Mouse (Mus musculus) embryonic fibroblast, embryonic 13.5 days (primary cell): ENCODE data around the gene Fbxo47. TPM values are rescaled to one million over a fixed set of nuclear protein-coding genes. Genes with fewer than 3 reads are reported as not detected.

Source experiments
- H3K27ac ChIP-seq: 2 replicates; pipeline ENCODE4 v1.5.1; 2012; ENCODE audit warnings: low read length, control low read depth, inconsistent platforms; ENCODE audit not compliant: insufficient read depth
- H3K4me1 ChIP-seq: 2 replicates; pipeline ENCODE4 v1.6.1; 2011; ENCODE audit warnings: low read length; ENCODE audit not compliant: control insufficient read depth, insufficient read depth
- H3K4me3 ChIP-seq: 2 replicates; pipeline ENCODE4 v1.5.1; 2011; ENCODE audit warnings: mild to moderate bottlenecking, control low read depth, low read length; ENCODE audit not compliant: insufficient read depth
- CTCF ChIP-seq: IDR thresholded peaks from 2 replicates; pipeline ENCODE4 v1.5.1; 2011; ENCODE audit warnings: mild to moderate bottlenecking, control low read depth, low read length, moderate library complexity, borderline replicate concordance; ENCODE audit not compliant: insufficient read depth
- POLR2A ChIP-seq: IDR thresholded peaks from 2 replicates; pipeline ENCODE4 v1.6.1; 2011; ENCODE audit warnings: low read depth, mild to moderate bottlenecking, control low read depth, low read length, moderate library complexity
- polyA plus RNA-seq: library from polyadenylated mRNA; stranded (reverse); fragments of >200 nt; gene quantifications from 2 replicates; pipeline ENCODE4 v1.2.4, GENCODE M21; 2011; ENCODE audit warnings: low read depth; ENCODE audit not compliant: missing spikeins, insufficient read length

Gene Fbxo47
- polyA plus RNA-seq, 1 experiment = 1.4 TPM

GRCm38 (mm10) chr11:97825295-97825694, 58.7 kb downstream of the Fbxo47 start:
- H3K4me3 ChIP-seq = no peak overlapping the region
- peaks cover 16% of the 10 kb centered on the region for H3K4me1 ChIP-seq
- TF ChIP-seq CTCF (no peak), POLR2A (no peak)
- H3K27ac ChIP-seq = no peak overlapping the region

DNA sequence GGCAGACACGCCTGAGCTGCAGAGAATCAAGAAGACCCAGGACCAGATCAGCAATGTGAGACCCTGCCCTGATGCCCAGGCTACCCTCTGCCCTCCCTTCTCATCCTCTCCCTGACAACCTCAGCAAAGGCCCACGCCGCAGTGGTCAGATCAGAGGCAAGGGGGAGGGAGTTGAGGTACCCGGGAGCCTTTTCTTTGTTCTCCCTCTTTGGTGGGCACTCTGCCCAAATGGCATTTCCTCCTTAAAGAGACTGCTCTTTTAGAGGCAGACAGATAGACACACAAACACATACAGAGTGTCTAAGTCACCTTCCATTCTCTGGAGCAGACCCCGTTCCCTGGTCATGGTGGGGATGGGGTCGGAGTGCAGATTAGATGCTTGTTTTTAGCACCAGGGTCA, 59.1 kb downstream of the Fbxo47 start:
- TF ChIP-seq CTCF = no peak
- no peak for TF ChIP-seq POLR2A
- no peak overlapping the region for H3K4me3 ChIP-seq
- H3K4me1 ChIP-seq = peaks cover 16% of the 10 kb centered on the region
- H3K27ac ChIP-seq = no peak overlapping the region

- H3K4me1 ChIP-seq = peaks cover 16% of the 10 kb centered on the region
- no peak overlapping the region for H3K27ac ChIP-seq
- no peak for TF ChIP-seq CTCF
- TF ChIP-seq POLR2A = no peak
- H3K4me3 ChIP-seq = no peak overlapping the region
Observed at GRCm38 (mm10) chr11:97824168-97824567, 59.8 kb downstream of the Fbxo47 start.

DNA sequence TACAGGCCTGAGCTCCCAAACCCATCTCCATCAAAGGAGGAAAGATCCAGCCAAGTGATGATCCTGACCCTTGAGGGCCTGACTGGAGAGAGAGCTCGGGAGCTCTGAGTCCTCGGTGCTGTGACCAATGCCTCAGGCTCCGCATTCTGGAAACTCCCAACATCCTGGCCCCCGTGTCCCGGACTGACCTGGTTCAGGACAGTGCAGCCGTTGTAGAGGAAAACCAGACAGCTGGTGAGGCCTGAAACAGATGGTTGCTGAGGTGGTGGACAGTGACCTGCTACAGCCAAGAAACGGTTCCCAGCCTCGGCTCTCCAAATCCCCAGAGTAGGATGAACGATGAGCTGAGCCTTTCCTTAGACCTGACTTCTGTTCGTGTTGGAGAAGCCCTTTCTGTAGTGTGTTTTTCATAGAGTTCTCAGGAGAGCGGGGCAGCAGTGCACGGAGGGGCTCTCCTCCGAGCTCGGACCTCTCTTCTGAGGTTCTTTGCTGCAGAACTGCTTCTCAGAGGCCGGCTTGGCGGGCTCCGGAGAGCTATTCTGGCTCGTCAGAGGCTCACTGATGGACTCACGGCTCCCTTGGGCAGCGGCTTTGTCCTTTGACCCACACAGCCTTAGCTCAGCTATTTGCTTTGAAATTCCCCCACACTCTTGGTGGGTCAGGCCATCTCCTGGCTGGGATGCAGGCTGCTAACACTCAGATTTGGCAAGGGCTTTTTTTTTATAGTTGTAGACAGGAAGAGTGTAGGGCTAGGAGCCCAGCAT, 60.9 kb downstream of the Fbxo47 start:
- peaks cover 21% of the 10 kb centered on the region for H3K4me1 ChIP-seq
- TF ChIP-seq POLR2A = no peak
- no peak for TF ChIP-seq CTCF
- H3K27ac ChIP-seq = no peak overlapping the region
- H3K4me3 ChIP-seq = no peak overlapping the region

DNA sequence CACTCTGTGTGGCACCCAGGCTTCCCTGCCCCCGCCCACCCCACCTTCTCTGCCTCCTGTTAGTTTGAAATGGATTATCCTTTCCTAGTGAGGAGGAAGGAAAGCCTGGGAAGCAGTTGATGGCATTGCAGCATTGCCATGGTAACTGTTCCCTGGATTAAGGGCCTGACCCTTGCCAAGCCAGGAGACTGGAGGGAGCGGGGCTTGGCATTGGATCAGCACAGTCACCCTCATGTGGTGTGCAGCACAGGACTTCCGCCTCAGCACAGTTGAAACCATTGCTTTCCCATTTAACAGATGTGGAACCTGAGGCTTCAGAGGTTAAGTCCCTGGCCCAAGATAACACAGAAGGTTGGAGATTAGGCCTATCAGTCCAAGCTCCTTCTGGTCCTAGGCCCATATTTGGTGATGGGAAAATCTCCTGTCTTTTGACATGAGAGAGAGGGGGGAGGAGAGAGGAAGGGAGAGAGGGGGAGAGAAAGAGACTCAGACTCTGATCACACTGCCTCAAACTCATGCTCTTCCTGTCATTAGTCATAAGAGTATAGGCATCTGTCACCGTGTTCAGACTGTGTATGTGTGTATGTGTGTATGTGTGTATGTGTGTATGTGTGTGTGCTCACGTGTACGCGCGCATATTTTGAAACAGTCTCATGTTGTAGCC, 62.4 kb downstream of the Fbxo47 start:
- H3K4me1 ChIP-seq = peaks cover 26% of the 10 kb centered on the region
- TF ChIP-seq POLR2A (no peak), CTCF (no peak)
- no peak overlapping the region for H3K27ac ChIP-seq
- no peak overlapping the region for H3K4me3 ChIP-seq

GRCm38 (mm10) chr11:97820840-97821239, 63.1 kb downstream of the Fbxo47 start:
- no peak for TF ChIP-seq CTCF
- TF ChIP-seq POLR2A = no peak
- Histone ChIP-seq H3K4me1 (peaks cover 28% of the 10 kb centered on the region), H3K4me3 (no peak overlapping the region), H3K27ac (peak overlapping the region; percentile 9; the same call in 1 of the 2 replicates)

GRCm38 (mm10) chr11:97819923-97820322, 64.0 kb downstream of the Fbxo47 start:
- no peak for TF ChIP-seq CTCF
- no peak for TF ChIP-seq POLR2A
- H3K27ac ChIP-seq = no peak overlapping the region

GRCm38 (mm10) chr11:97819102-97819501, 64.9 kb downstream of the Fbxo47 start:
- H3K27ac ChIP-seq = peak overlapping the region; percentile 43
- no peak overlapping the region for H3K4me3 ChIP-seq
- TF ChIP-seq CTCF = no peak
- no peak for TF ChIP-seq POLR2A
- peaks cover 32% of the 10 kb centered on the region for H3K4me1 ChIP-seq

More at GRCm38 (mm10) chr11:97819923-97820322, 64.0 kb downstream of the Fbxo47 start:
- Histone ChIP-seq H3K4me3 (no peak overlapping the region), H3K4me1 (peaks cover 32% of the 10 kb centered on the region)

- peak overlapping the region; percentile 43 for H3K27ac ChIP-seq
- no peak overlapping the region for H3K4me3 ChIP-seq
- H3K4me1 ChIP-seq = peaks cover 34% of the 10 kb centered on the region
- TF ChIP-seq POLR2A (no peak), CTCF (no peak)
Observed at GRCm38 (mm10) chr11:97818571-97818970, 65.4 kb downstream of the Fbxo47 start.

DNA sequence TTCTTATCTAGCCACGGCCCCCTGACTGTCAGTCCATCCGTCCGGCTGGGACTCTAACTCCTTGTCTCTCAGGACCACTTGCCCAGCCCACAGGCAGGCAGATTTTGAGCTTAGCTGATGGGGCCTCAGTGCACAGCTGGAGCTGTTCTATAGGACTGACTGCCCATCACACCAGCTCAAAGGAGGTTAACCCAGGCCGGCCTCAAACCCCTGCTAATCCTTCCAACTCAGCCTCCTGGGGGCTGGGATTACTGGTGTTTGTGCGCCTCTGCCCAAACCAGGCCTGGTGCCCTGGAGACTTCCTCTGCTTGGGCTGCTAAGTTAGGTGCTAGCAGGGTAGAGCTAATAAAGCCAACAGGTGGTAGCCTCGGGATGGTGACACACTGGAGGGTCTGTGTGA, 66.0 kb downstream of the Fbxo47 start:
- no peak overlapping the region for H3K4me3 ChIP-seq
- peaks cover 38% of the 10 kb centered on the region for H3K4me1 ChIP-seq
- H3K27ac ChIP-seq = peak overlapping the region; percentile 31; the same call in 1 of the 2 replicates
- TF ChIP-seq CTCF (no peak), POLR2A (no peak)
